Mouse (Mus musculus): ENCODE results near the gene Zyx.

The Zyx gene

GRCm38 (mm10) chr6:42369870-42370269 lies 20.4 kb downstream of the Zyx start:
- DNase-seq (ENCODE audit: low spot score), result no peak

- no peak for DNase-seq (ENCODE audit: low spot score)
These were observed 21.4 kb downstream of the Zyx start for GRCm38 (mm10) chr6:42370630-42371363.

GRCm38 (mm10) chr6:42372001-42372400 lies 22.6 kb downstream of the Zyx start:
- DNase-seq (ENCODE audit: low spot score), result no peak

GRCm38 (mm10) chr6:42372421-42372815 lies 23.0 kb downstream of the Zyx start:
- DNase-seq (ENCODE audit: low spot score), result no peak

- DNase-seq (ENCODE audit: low spot score), result no peak
These were observed 23.6 kb downstream of the Zyx start, which contains the start of gene Epha1 for GRCm38 (mm10) chr6:42372816-42373547. TSS of gene Epha1 (minus strand) at chr6:42373268.

- DNase-seq (ENCODE audit: low spot score), result no peak
These were observed 24.4 kb downstream of the Zyx start for GRCm38 (mm10) chr6:42373669-42374430.

- no peak for DNase-seq (ENCODE audit: low spot score)
These were observed 25.3 kb downstream of the Zyx start for GRCm38 (mm10) chr6:42374701-42375100.

GRCm38 (mm10) chr6:42375131-42375530 lies 25.7 kb downstream of the Zyx start:
- no peak for DNase-seq (ENCODE audit: low spot score)

- DNase-seq (ENCODE audit: low spot score), result no peak
These were observed 26.6 kb downstream of the Zyx start for GRCm38 (mm10) chr6:42376016-42376415.

GRCm38 (mm10) chr6:42376504-42377019 lies 27.1 kb downstream of the Zyx start:
- no peak for DNase-seq (ENCODE audit: low spot score)

GRCm38 (mm10) chr6:42377280-42377679 lies 27.9 kb downstream of the Zyx start:
- no peak for DNase-seq (ENCODE audit: low spot score)

GRCm38 (mm10) chr6:42379551-42379950 lies 30.1 kb downstream of the Zyx start:
- no peak for DNase-seq (ENCODE audit: low spot score)

GRCm38 (mm10) chr6:42380416-42381144 lies 31.1 kb downstream of the Zyx start:
- no peak for DNase-seq (ENCODE audit: low spot score)

- DNase-seq (ENCODE audit: low spot score), result no peak
These were observed 31.8 kb downstream of the Zyx start for GRCm38 (mm10) chr6:42381221-42381620.

GRCm38 (mm10) chr6:42381916-42382381 lies 32.5 kb downstream of the Zyx start:
- no peak for DNase-seq (ENCODE audit: low spot score)

GRCm38 (mm10) chr6:42383360-42383759 lies 33.9 kb downstream of the Zyx start:
- no peak for DNase-seq (ENCODE audit: low spot score)

GRCm38 (mm10) chr6:42385635-42386034 lies 36.2 kb downstream of the Zyx start:
- no peak for DNase-seq (ENCODE audit: low spot score)

- no peak for DNase-seq (ENCODE audit: low spot score)
These were observed 42.4 kb downstream of the Zyx start for GRCm38 (mm10) chr6:42391796-42392330.

GRCm38 (mm10) chr6:42395960-42396809 lies 46.8 kb downstream of the Zyx start:
- peak; percentile 82 for DNase-seq (ENCODE audit: low spot score)

GRCm38 (mm10) chr6:42397041-42397657 lies 47.7 kb downstream of the Zyx start:
- no peak for DNase-seq (ENCODE audit: low spot score)

Measured in ovary, adult 18-20 months (tissue).